Mouse (Mus musculus): ENCODE measurements at regions not wholly inside any gene's neighbourhood (a gene's known extent, or its start where the extent isn't known, plus 50 kb on each side); places are given as distances from the start of the nearest gene placed in this dataset.

- H3K9ac ChIP-seq (ENCODE audit: low read depth, low read length), result no peak overlapping the region
- no peaks in the 10 kb centered on the region for H3K9me3 ChIP-seq (replicated peaks; ENCODE audit: control insufficient read depth, low read length, poor library complexity, severe bottlenecking)
- no peak for ATAC-seq
- H3K4me1 ChIP-seq (ENCODE audit: control insufficient read depth, insufficient read depth, low read length), result no peaks in the 10 kb centered on the region
- WGBS, result 93% methylated on average over 4 of the region's 4 CpGs
- H3K27ac ChIP-seq (ENCODE audit: low read length), result no peak overlapping the region
- no peaks in the 10 kb centered on the region for H3K27me3 ChIP-seq (ENCODE audit: control insufficient read depth, insufficient read depth, low read depth, low read length)
- no peak overlapping the region for H3K4me2 ChIP-seq (ENCODE audit: low read length)
- H3K36me3 ChIP-seq (ENCODE audit: control insufficient read depth, insufficient read depth, low read length), result no peaks in the 10 kb centered on the region
- no peak overlapping the region for H3K4me3 ChIP-seq (ENCODE audit: low read depth, low read length)
Observed at GRCm38 (mm10) chr12:39317229-39317628, 538.0 kb downstream of the Etv1 start.

DNA sequence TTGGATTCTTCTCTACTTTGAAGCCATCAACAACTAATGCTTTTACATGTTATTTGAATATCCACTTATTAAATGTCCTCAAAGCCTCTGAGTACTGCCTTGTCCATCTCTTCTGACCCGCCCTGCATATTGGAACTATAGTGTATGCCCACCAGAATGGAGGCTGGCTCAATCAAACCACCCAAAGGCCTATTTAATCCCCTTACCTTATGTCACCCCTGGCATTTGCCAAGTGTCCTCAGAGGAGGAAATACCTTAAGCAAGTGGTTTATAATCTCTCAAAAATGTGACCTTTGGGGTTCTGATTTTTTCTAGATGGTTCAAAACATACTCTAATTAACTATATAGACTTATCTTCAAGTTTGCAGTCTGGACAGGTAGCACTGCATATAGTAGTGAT lies 542.3 kb downstream of the Etv1 start:
- Histone ChIP-seq H3K9me3 (replicated peaks; ENCODE audit: control insufficient read depth, low read length, poor library complexity, severe bottlenecking) (no peaks in the 10 kb centered on the region), H3K9ac (ENCODE audit: low read depth, low read length) (no peak overlapping the region), H3K4me2 (ENCODE audit: low read length) (no peak overlapping the region), H3K4me1 (ENCODE audit: control insufficient read depth, insufficient read depth, low read length) (no peaks in the 10 kb centered on the region), H3K27me3 (ENCODE audit: control insufficient read depth, insufficient read depth, low read depth, low read length) (no peaks in the 10 kb centered on the region), H3K27ac (ENCODE audit: low read length) (no peak overlapping the region), H3K4me3 (ENCODE audit: low read depth, low read length) (no peak overlapping the region), H3K36me3 (ENCODE audit: control insufficient read depth, insufficient read depth, low read length) (no peaks in the 10 kb centered on the region)
- WGBS, result 88% methylated on average over 1 of the region's 1 CpGs
- no peak for ATAC-seq

- Histone ChIP-seq H3K27me3 (ENCODE audit: control insufficient read depth, insufficient read depth, low read depth, low read length) (no peaks in the 10 kb centered on the region), H3K9me3 (replicated peaks; ENCODE audit: control insufficient read depth, low read length, poor library complexity, severe bottlenecking) (no peaks in the 10 kb centered on the region), H3K4me2 (ENCODE audit: low read length) (no peak overlapping the region), H3K36me3 (ENCODE audit: control insufficient read depth, insufficient read depth, low read length) (no peaks in the 10 kb centered on the region), H3K27ac (ENCODE audit: low read length) (no peak overlapping the region), H3K9ac (ENCODE audit: low read depth, low read length) (no peak overlapping the region), H3K4me3 (ENCODE audit: low read depth, low read length) (no peak overlapping the region), H3K4me1 (ENCODE audit: control insufficient read depth, insufficient read depth, low read length) (no peaks in the 10 kb centered on the region)
- 76% methylated on average over 7 of the region's 7 CpGs for WGBS
- no peak for ATAC-seq
Observed at GRCm38 (mm10) chr12:39326157-39326556, 547.0 kb downstream of the Etv1 start.

- Histone ChIP-seq H3K27ac (ENCODE audit: low read length) (no peak overlapping the region), H3K4me1 (ENCODE audit: control insufficient read depth, insufficient read depth, low read length) (no peaks in the 10 kb centered on the region), H3K4me3 (ENCODE audit: low read depth, low read length) (no peak overlapping the region), H3K4me2 (ENCODE audit: low read length) (no peak overlapping the region), H3K9me3 (replicated peaks; ENCODE audit: control insufficient read depth, low read length, poor library complexity, severe bottlenecking) (no peaks in the 10 kb centered on the region), H3K36me3 (ENCODE audit: control insufficient read depth, insufficient read depth, low read length) (no peaks in the 10 kb centered on the region), H3K27me3 (ENCODE audit: control insufficient read depth, insufficient read depth, low read depth, low read length) (no peaks in the 10 kb centered on the region), H3K9ac (ENCODE audit: low read depth, low read length) (no peak overlapping the region)
- no peak for ATAC-seq
- WGBS, result 82% methylated on average over 4 of the region's 4 CpGs
Observed at GRCm38 (mm10) chr12:39326668-39327299, 547.6 kb downstream of the Etv1 start.

- no peak overlapping the region for H3K9ac ChIP-seq (ENCODE audit: low read depth, low read length)
- no peaks in the 10 kb centered on the region for H3K9me3 ChIP-seq (replicated peaks; ENCODE audit: control insufficient read depth, low read length, poor library complexity, severe bottlenecking)
- no peaks in the 10 kb centered on the region for H3K27me3 ChIP-seq (ENCODE audit: control insufficient read depth, insufficient read depth, low read depth, low read length)
- H3K4me2 ChIP-seq (ENCODE audit: low read length), result no peak overlapping the region
- ATAC-seq, result no peak
- no peak overlapping the region for H3K27ac ChIP-seq (ENCODE audit: low read length)
- no peak overlapping the region for H3K4me3 ChIP-seq (ENCODE audit: low read depth, low read length)
- no peaks in the 10 kb centered on the region for H3K4me1 ChIP-seq (ENCODE audit: control insufficient read depth, insufficient read depth, low read length)
- H3K36me3 ChIP-seq (ENCODE audit: control insufficient read depth, insufficient read depth, low read length), result no peaks in the 10 kb centered on the region
Observed at GRCm38 (mm10) chr12:39328377-39328776, 549.2 kb downstream of the Etv1 start.

DNA sequence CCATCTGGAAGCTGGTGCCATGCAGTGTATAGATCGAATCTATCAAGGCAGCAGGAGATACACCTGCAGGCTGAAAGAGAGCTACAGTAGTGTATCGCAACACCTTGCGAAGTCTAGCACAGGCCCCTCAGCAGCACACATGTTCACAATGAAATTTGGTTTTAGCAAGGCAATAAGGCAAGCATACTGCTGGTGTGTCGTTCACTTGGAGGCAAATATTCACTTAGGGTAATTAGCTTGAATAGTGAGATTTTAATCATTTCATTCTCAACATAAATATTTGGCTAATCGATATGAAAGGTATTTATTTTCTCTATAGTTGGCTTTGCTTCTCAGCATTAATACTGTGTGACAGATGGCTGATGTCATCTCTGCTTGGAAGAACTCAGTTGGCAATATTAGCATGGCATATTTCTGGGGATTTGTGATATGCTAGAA lies 559.9 kb downstream of the Etv1 start:
- Histone ChIP-seq H3K4me3 (ENCODE audit: low read depth, low read length) (no peak overlapping the region), H3K4me2 (ENCODE audit: low read length) (no peak overlapping the region), H3K4me1 (ENCODE audit: control insufficient read depth, insufficient read depth, low read length) (no peaks in the 10 kb centered on the region), H3K9me3 (replicated peaks; ENCODE audit: control insufficient read depth, low read length, poor library complexity, severe bottlenecking) (no peaks in the 10 kb centered on the region), H3K36me3 (ENCODE audit: control insufficient read depth, insufficient read depth, low read length) (no peaks in the 10 kb centered on the region), H3K27me3 (ENCODE audit: control insufficient read depth, insufficient read depth, low read depth, low read length) (no peaks in the 10 kb centered on the region), H3K27ac (ENCODE audit: low read length) (no peak overlapping the region), H3K9ac (ENCODE audit: low read depth, low read length) (no peak overlapping the region)
- 82% methylated on average over 5 of the region's 5 CpGs for WGBS
- no peak for ATAC-seq

DNA sequence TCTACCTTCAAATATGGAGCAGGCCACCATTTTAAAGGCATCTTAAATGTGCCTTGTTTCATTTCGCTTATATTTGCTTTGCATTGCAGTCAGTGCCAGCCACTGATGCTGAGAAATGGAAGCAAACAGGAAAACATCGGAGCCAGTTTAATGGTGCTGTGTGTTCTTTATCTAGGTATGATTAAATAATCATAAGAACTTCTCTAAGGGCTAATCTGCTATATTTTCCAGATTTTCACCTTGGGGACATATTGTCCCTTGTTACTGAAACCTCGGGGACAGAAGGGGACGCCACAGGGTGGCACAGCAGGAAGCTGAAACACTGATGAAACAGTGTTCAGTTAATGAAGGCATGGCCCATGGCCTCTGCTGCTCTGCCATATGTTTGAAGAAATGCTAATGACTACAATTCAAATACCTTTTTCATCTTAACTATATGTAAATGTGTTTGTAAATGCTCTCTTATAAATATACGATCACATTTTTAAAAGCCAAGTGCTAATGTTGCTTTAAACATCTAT lies 562.6 kb downstream of the Etv1 start:
- ATAC-seq, result no peak
- 67% methylated on average over 5 of the region's 5 CpGs for WGBS

GRCm38 (mm10) chr12:39342327-39342726 lies 563.1 kb downstream of the Etv1 start:
- no peak for ATAC-seq
- WGBS, result 76% methylated on average over 9 of the region's 9 CpGs
- no peak overlapping the region for H3K4me2 ChIP-seq (ENCODE audit: low read length)

More for the DNA sequence above, 562.6 kb downstream of the Etv1 start:
- Histone ChIP-seq H3K4me3 (ENCODE audit: low read depth, low read length) (no peak overlapping the region), H3K9me3 (replicated peaks; ENCODE audit: control insufficient read depth, low read length, poor library complexity, severe bottlenecking) (no peaks in the 10 kb centered on the region), H3K27ac (ENCODE audit: low read length) (no peak overlapping the region), H3K4me2 (ENCODE audit: low read length) (no peak overlapping the region), H3K27me3 (ENCODE audit: control insufficient read depth, insufficient read depth, low read depth, low read length) (no peaks in the 10 kb centered on the region), H3K4me1 (ENCODE audit: control insufficient read depth, insufficient read depth, low read length) (no peaks in the 10 kb centered on the region), H3K36me3 (ENCODE audit: control insufficient read depth, insufficient read depth, low read length) (no peaks in the 10 kb centered on the region), H3K9ac (ENCODE audit: low read depth, low read length) (no peak overlapping the region)

GRCm38 (mm10) chr12:39371480-39372245 lies 592.5 kb downstream of the Etv1 start:
- H3K27ac ChIP-seq (ENCODE audit: low read length), result no peak overlapping the region
- no peak overlapping the region for H3K4me2 ChIP-seq (ENCODE audit: low read length)
- H3K36me3 ChIP-seq (ENCODE audit: control insufficient read depth, insufficient read depth, low read length), result no peaks in the 10 kb centered on the region
- H3K4me1 ChIP-seq (ENCODE audit: control insufficient read depth, insufficient read depth, low read length), result no peaks in the 10 kb centered on the region
- no peak overlapping the region for H3K9ac ChIP-seq (ENCODE audit: low read depth, low read length)
- no peak for ATAC-seq
- no peaks in the 10 kb centered on the region for H3K9me3 ChIP-seq (replicated peaks; ENCODE audit: control insufficient read depth, low read length, poor library complexity, severe bottlenecking)
- H3K4me3 ChIP-seq (ENCODE audit: low read depth, low read length), result no peak overlapping the region
- H3K27me3 ChIP-seq (ENCODE audit: control insufficient read depth, insufficient read depth, low read depth, low read length), result no peaks in the 10 kb centered on the region

More at GRCm38 (mm10) chr12:39342327-39342726, 563.1 kb downstream of the Etv1 start:
- Histone ChIP-seq H3K4me1 (ENCODE audit: control insufficient read depth, insufficient read depth, low read length) (no peaks in the 10 kb centered on the region), H3K27ac (ENCODE audit: low read length) (no peak overlapping the region), H3K36me3 (ENCODE audit: control insufficient read depth, insufficient read depth, low read length) (no peaks in the 10 kb centered on the region), H3K27me3 (ENCODE audit: control insufficient read depth, insufficient read depth, low read depth, low read length) (no peaks in the 10 kb centered on the region), H3K9ac (ENCODE audit: low read depth, low read length) (no peak overlapping the region), H3K9me3 (replicated peaks; ENCODE audit: control insufficient read depth, low read length, poor library complexity, severe bottlenecking) (no peaks in the 10 kb centered on the region), H3K4me3 (ENCODE audit: low read depth, low read length) (no peak overlapping the region)
